Mouse (Mus musculus): Measurements from ENCODE around the gene Gm26566. TPM values are rescaled to one million over a fixed set of nuclear protein-coding genes. Genes with fewer than 3 reads are reported as not detected.
"Not testable (repeated sequence)": the region's sequence is repeated elsewhere in the genome, so short reads cannot be mapped to it uniquely, and the experiment has no call there.

Gene Gm26566
- polyA plus RNA-seq, 1 experiment: 2.0 TPM

DNA sequence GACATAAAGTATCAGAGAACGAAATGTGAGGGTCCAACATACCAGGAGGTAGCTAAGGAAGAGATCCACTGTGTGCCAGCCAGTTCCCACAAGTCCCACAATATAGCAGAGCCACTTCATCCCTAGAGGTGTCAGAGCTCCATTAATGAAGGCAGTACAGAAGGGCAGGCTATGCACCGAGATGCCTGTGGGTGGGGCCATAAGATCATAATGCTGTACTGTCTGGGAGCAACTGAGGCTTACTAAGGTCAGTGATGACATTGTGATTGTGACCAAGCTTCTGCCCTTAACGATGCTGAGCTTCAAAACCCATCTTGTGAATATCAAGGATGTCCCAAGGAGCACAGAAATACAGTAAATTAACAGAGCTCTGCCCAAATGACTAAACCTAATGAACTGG, 22.6 kb downstream of the Gm26566 start:
- Histone ChIP-seq H3K4me2 (ENCODE audit: low read depth) (no peak overlapping the region), H3K36me3 (ENCODE audit: control insufficient read depth, insufficient read depth) (no peaks in the 10 kb centered on the region), H3ac (ENCODE audit: control insufficient read depth, insufficient read length) (no peak overlapping the region), H3K4me3 (no peak overlapping the region), H3K79me2 (ENCODE audit: control insufficient read depth, insufficient read depth) (no peaks in the 10 kb centered on the region), H3K27me3 (ENCODE audit: control insufficient read depth, insufficient read depth, insufficient read length) (no peaks in the 10 kb centered on the region)
- TF ChIP-seq USF1 (IDR thresholded peaks at IDR 0.05; ENCODE audit: low read depth): no peak
- TF ChIP-seq REST (IDR thresholded peaks at IDR 0.05; ENCODE audit: insufficient read depth, insufficient read length): no peak
- no peak for TF ChIP-seq MYOD1 (IDR thresholded peaks at IDR 0.05; ENCODE audit: control insufficient read depth in 1 of 3, insufficient read length in 2 of 3, low read depth in 2 of 3)
- no peak for TF ChIP-seq CEBPB (IDR thresholded peaks at IDR 0.05; ENCODE audit: insufficient read depth, poor library complexity, severe bottlenecking)
- no peak for TF ChIP-seq TCF12 (IDR thresholded peaks at IDR 0.05; ENCODE audit: insufficient read depth, poor library complexity, severe bottlenecking)
- no peak for TF ChIP-seq MYOG (IDR thresholded peaks at IDR 0.05; ENCODE audit: control insufficient read depth in 1 of 3, insufficient read depth in 1 of 3, insufficient read length in 2 of 3, low read depth in 2 of 3)
- TF ChIP-seq TCF3 (IDR thresholded peaks at IDR 0.05; ENCODE audit: insufficient read length, low read depth): no peak
- TF ChIP-seq POLR2A (IDR thresholded peaks at IDR 0.05; ENCODE audit: insufficient read length, low read depth): no peak
- TF ChIP-seq SRF (IDR thresholded peaks at IDR 0.05; ENCODE audit: control insufficient read depth, insufficient read length, low read depth): no peak
- no peak for TF ChIP-seq POLR2AphosphoS2 (IDR thresholded peaks at IDR 0.05; ENCODE audit: insufficient read length, low read depth)
- TF ChIP-seq MAX (IDR thresholded peaks at IDR 0.05; ENCODE audit: low read depth): no peak
- no peak for TF ChIP-seq E2F4 (IDR thresholded peaks at IDR 0.05; ENCODE audit: insufficient read depth)

DNA sequence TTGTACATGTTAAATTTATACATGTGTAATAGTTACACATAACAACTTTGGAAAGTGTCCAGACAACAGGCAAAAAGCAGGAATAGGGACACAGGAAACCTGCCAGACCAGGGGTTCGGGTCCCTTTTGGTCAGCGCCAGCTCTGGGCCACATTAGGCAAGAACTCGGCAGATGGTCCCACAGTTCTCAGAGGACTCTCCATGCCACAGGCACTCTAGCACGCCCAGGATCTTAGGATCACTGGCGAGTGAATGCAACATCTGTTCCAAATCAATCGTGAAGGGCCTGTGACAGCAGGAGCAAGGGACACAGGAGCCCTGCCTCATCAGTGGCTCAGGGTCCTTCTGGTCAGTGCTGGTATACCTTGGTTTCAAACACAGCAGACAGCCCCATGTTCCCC, 28.3 kb downstream of the Gm26566 start:
- H3K4me3 ChIP-seq: no peak overlapping the region

GRCm38 (mm10) chr4:88754818-88755340, 33.3 kb downstream of the Gm26566 start, which contains the start of gene Gm13271:
TSS of gene Gm13271 (plus strand) at chr4:88754868.
- H3K4me3 ChIP-seq; H3K36me3 ChIP-seq (ENCODE audit: control insufficient read depth, insufficient read depth); H3ac ChIP-seq (ENCODE audit: control insufficient read depth, insufficient read length); H3K79me2 ChIP-seq (ENCODE audit: control insufficient read depth, insufficient read depth); H3K27me3 ChIP-seq (ENCODE audit: control insufficient read depth, insufficient read depth, insufficient read length); H3K4me2 ChIP-seq (ENCODE audit: low read depth): not testable (repeated sequence)

More for the DNA sequence above, 28.3 kb downstream of the Gm26566 start:
- no peak for TF ChIP-seq TCF3 (IDR thresholded peaks at IDR 0.05; ENCODE audit: insufficient read length, low read depth)
- no peak for TF ChIP-seq USF1 (IDR thresholded peaks at IDR 0.05; ENCODE audit: low read depth)
- TF ChIP-seq MAX (IDR thresholded peaks at IDR 0.05; ENCODE audit: low read depth): no peak
- no peak for TF ChIP-seq POLR2AphosphoS2 (IDR thresholded peaks at IDR 0.05; ENCODE audit: insufficient read length, low read depth)
- no peak for TF ChIP-seq MYOD1 (IDR thresholded peaks at IDR 0.05; ENCODE audit: control insufficient read depth in 1 of 3, insufficient read length in 2 of 3, low read depth in 2 of 3)
- TF ChIP-seq E2F4 (IDR thresholded peaks at IDR 0.05; ENCODE audit: insufficient read depth): no peak
- no peak for TF ChIP-seq POLR2A (IDR thresholded peaks at IDR 0.05; ENCODE audit: insufficient read length, low read depth)
- TF ChIP-seq TCF12 (IDR thresholded peaks at IDR 0.05; ENCODE audit: insufficient read depth, poor library complexity, severe bottlenecking): no peak
- TF ChIP-seq CEBPB (IDR thresholded peaks at IDR 0.05; ENCODE audit: insufficient read depth, poor library complexity, severe bottlenecking): no peak
- TF ChIP-seq SRF (IDR thresholded peaks at IDR 0.05; ENCODE audit: control insufficient read depth, insufficient read length, low read depth): no peak
- no peak for TF ChIP-seq MYOG (IDR thresholded peaks at IDR 0.05; ENCODE audit: control insufficient read depth in 1 of 3, insufficient read depth in 1 of 3, insufficient read length in 2 of 3, low read depth in 2 of 3)
- no peak for TF ChIP-seq REST (IDR thresholded peaks at IDR 0.05; ENCODE audit: insufficient read depth, insufficient read length)
- Histone ChIP-seq H3ac (ENCODE audit: control insufficient read depth, insufficient read length) (no peak overlapping the region), H3K27me3 (ENCODE audit: control insufficient read depth, insufficient read depth, insufficient read length) (no peaks in the 10 kb centered on the region), H3K36me3 (ENCODE audit: control insufficient read depth, insufficient read depth) (no peaks in the 10 kb centered on the region), H3K4me2 (ENCODE audit: low read depth) (no peak overlapping the region), H3K79me2 (ENCODE audit: control insufficient read depth, insufficient read depth) (no peaks in the 10 kb centered on the region)

GRCm38 (mm10) chr4:88756581-88757513, 35.2 kb downstream of the Gm26566 start:
- H3K79me2 ChIP-seq (ENCODE audit: control insufficient read depth, insufficient read depth); H3K27me3 ChIP-seq (ENCODE audit: control insufficient read depth, insufficient read depth, insufficient read length); H3K36me3 ChIP-seq (ENCODE audit: control insufficient read depth, insufficient read depth); H3ac ChIP-seq (ENCODE audit: control insufficient read depth, insufficient read length); H3K4me3 ChIP-seq: not testable (repeated sequence)
- H3K4me2 ChIP-seq (ENCODE audit: low read depth): peak overlapping the region; percentile 55

DNA sequence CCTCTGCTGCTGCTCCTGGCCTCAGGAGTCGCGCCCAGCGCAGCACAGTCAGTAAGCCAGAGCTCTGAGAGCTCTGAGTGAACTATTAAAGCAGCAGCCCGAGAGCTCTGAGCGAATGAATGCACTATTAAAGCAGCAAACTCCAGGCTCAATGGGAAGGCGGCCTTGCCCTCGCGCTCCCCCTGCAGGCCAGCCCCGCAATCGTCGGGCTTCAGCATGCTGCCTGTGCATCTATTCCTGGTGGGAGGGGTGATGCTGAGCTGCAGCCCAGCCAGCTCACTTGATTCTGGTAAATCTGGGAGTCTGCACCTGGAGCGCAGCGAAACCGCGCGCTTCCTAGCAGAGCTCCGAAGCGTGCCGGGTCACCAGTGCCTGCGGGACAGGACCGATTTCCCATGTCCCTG, 36.0 kb downstream of the Gm26566 start:
- H3K4me3 ChIP-seq; H3K79me2 ChIP-seq (ENCODE audit: control insufficient read depth, insufficient read depth); H3ac ChIP-seq (ENCODE audit: control insufficient read depth, insufficient read length); H3K4me2 ChIP-seq (ENCODE audit: low read depth); H3K27me3 ChIP-seq (ENCODE audit: control insufficient read depth, insufficient read depth, insufficient read length); H3K36me3 ChIP-seq (ENCODE audit: control insufficient read depth, insufficient read depth): not testable (repeated sequence)

DNA sequence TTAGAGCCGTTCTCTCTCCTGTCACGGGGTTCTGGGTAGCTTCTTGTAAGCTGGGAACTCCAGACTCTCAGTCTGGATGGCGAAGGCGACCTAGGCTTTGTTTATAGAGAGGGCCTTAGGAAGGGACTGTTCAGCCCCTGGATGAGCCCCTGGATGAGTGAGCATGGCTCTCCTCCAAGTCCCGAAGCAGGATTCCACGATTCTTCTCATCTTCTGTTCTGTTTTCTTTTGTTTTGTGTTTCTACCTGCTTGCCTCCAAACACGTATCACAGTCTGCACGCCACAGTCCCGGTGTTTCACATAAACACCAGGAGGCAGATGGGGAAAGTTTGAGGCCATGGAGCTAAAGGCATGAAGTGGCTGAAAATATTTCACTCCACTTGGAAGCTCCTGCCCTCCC, 37.1 kb downstream of the Gm26566 start:
- not testable (repeated sequence) for H3K4me2 ChIP-seq (ENCODE audit: low read depth); H3K36me3 ChIP-seq (ENCODE audit: control insufficient read depth, insufficient read depth); H3ac ChIP-seq (ENCODE audit: control insufficient read depth, insufficient read length); H3K27me3 ChIP-seq (ENCODE audit: control insufficient read depth, insufficient read depth, insufficient read length); H3K79me2 ChIP-seq (ENCODE audit: control insufficient read depth, insufficient read depth); H3K4me3 ChIP-seq

DNA sequence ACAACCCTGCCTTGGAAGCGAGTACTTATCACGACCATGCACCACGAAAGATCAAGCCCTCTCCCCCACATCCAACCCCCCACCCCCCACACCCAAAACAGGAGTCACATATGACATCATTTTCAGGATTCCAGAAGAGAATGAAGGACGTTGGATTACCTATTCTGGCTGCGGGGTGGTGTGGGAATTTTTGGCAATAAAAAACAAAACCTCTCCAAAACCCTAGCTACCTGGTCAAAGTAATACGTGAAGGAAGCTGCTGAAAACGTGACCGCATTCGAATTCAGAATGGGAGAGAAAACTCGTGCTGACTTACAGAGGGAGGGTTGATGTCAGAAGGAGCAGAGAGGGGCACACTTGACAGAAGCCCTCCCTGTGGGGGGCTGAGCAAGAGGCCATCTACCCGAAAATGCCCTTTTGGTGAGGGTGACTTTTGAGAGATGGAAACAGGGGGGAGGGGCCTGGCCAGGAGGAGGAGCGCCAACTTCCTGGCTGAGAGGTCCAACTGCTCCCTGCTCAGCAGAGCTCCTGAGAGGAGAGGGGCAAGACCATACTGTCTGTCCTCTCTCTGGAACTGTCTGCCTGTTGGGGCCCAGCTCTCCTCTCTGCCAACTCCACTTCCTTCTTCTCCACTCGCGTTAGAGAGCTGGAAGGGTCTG, 38.1 kb downstream of the Gm26566 start, which contains the start of gene Gm13283:
Gene Gm13283 (plus strand): TSS at position 510 of the 659 bp plus-strand sequence.
- H3K27me3 ChIP-seq (ENCODE audit: control insufficient read depth, insufficient read depth, insufficient read length); H3ac ChIP-seq (ENCODE audit: control insufficient read depth, insufficient read length); H3K79me2 ChIP-seq (ENCODE audit: control insufficient read depth, insufficient read depth); H3K4me3 ChIP-seq; H3K36me3 ChIP-seq (ENCODE audit: control insufficient read depth, insufficient read depth): not testable (repeated sequence)
- H3K4me2 ChIP-seq (ENCODE audit: low read depth): peak within 1 kb of the TSS; percentile 47

DNA sequence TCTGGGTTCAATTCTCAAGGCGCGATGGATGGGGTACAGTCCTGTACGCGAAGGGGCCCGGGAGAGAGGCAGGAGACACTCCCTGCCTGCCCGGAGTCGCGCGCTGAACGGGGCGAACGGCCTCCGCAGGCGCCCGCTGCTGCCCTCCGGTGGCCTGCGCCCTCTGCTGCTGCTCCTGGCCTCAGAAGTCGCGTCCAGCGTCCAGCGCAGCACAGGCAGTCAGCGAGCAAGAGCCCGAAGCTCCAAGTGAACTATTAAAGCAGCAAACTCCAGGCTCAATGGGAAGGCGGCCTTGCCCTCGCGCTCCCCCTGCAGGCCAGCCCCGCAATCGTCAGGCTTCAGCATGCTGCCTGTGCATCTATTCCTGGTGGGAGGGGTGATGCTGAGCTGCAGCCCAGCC, 38.8 kb downstream of the Gm26566 start:
- H3K79me2 ChIP-seq (ENCODE audit: control insufficient read depth, insufficient read depth); H3ac ChIP-seq (ENCODE audit: control insufficient read depth, insufficient read length); H3K4me2 ChIP-seq (ENCODE audit: low read depth); H3K27me3 ChIP-seq (ENCODE audit: control insufficient read depth, insufficient read depth, insufficient read length); H3K4me3 ChIP-seq; H3K36me3 ChIP-seq (ENCODE audit: control insufficient read depth, insufficient read depth): not testable (repeated sequence)

All from myocyte (in vitro differentiated cells).